Mouse (Mus musculus): ENCODE measurements around the gene Zfp619. TPM values are rescaled to one million over a fixed set of nuclear protein-coding genes. Genes with fewer than 3 reads are reported as not detected.
"Not testable (repeated sequence)": the region's sequence is repeated elsewhere in the genome, so short reads cannot be mapped to it uniquely, and the experiment has no call there.

Zfp619 gene
- under 1 TPM; 0.80 to 0.97 TPM for total RNA-seq (2021)
- long read RNA-seq, experiment 1, full-length matches to known transcripts, result 1 of 1 reads
- long read RNA-seq, experiment 1, partial matches to known transcripts, result 0 of 1 reads
- long read RNA-seq, experiment 1, other reads (novel, unspliced or antisense), result 0 of 1 reads
- long read RNA-seq, experiment 2, full-length matches to known transcripts, result 2 of 2 reads
- long read RNA-seq, experiment 2, partial matches to known transcripts, result 0 of 2 reads
- long read RNA-seq, experiment 2, other reads (novel, unspliced or antisense), result 0 of 2 reads

GRCm38 (mm10) chr7:39517616-39518177, at the start of gene Zfp619:
Gene Zfp619, plus strand, starts transcription at chr7:39517766.
- peak; percentile 93 for DNase-seq (ENCODE audit: low spot score)

DNA sequence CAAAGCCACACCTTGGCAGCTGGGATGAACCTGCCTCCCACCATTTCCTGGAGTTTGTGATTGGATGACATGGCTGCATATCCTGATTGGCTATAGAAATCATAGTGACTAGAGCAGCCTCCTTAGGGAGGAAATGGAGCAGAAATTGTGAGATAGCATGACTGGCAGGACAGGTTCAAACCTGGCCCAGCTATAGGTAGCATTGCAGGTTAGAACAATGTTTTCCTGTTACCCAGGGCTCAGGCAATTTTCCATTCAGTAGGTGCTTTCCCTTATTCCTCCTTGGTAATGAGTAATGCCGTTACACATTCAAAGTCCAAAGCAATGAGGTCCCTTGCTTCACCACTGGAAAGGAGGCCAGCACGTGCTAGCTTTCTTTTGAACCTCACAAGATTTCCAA, 38.6 kb upstream of the Zfp619 start:
- no peak for DNase-seq (ENCODE audit: low spot score)

DNA sequence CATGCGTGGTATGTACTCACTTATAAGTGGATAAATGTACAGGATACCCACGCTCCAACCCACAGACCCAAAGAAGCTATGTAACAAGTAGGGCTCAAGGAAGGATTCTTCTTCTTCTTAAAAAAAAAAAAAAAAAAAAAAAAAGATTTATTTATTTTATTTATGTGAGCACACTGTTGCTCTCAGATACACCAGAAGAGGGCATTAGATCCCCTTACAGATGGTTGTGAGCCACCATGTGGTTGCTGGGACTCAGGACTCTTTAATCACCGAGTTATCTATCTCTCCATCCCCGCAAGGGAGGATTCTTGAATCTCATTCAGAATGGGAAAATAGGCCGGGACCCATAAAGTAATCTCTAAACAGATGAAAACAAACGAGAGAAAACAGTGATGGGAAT, 33.2 kb upstream of the Zfp619 start:
- no peak for DNase-seq (ENCODE audit: low spot score)

DNA sequence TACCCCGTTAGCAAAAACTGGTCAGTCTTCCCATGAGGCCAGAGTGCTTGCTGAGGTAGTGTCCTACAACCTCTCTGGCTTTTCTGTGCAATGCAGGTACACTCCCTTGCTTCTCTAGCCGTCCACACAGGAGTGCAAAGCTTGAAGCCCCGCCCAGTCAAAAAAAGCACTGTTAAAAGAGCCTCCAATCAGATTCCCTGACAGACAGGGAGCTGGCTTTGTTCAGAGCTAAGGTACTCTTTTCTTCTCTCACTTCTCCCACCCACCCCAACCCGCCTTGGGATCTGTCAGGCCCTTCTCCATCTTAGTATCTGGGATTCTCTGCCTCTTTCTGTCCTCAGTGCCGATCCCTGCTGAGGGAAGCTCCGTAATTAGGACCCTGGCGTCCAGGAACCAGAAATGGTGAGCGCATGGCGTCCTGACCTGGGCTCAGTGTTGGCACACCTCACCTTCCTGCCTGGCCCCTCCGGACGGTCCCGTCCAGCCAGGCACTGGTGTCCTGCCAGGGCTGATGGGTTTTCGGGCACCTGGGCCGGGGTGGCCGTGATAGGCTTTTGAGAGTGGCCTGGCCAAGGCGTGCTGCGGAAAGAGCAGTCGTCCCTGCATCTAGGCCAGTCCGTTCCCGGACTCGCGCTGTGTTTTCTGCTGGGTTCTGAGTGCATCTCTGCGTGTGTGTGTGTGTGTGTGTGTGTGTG, 30.3 kb upstream of the Zfp619 start:
- no peak for DNase-seq (ENCODE audit: low spot score)

GRCm38 (mm10) chr7:39487854-39488205, 29.7 kb upstream of the Zfp619 start:
- no peak for DNase-seq (ENCODE audit: low spot score)

DNA sequence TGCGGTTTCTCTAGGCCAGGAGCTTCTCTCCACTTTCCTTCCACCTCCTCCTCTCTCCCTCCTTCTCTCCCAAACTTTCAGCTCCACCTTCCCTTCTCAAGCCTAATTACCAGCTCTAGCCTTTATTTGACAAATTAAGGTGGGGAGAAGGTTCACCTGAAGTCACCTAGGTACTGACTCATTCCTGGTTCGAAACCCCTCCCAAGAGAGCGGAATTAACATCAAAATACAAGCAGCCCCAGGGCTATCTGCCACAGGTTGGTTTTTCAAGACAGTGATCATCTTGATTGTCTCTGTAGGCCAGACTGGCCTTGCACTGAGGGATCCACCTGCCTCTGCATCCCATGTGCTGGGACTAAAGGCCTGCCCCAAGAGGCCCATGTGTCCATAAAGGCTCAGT, 22.9 kb upstream of the Zfp619 start:
- no peak for DNase-seq (ENCODE audit: low spot score)

DNA sequence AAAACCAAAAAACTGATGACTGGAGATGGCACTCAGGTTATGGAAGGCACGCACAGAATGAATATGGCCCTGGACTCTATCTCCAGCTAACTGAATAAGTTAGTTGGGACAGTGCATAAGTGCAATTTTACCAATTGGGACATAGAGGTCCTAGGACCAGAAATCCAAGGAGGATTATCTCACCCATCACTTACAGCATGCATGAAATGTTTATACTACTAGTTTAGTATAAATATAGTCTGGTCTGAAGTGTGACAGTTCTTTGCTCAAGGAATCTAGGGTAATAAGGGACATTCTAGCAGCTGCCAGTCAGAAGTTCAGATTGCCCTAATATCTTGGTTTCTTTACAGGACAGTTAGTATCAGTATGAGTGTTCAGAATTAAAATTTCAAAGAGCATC, 13.5 kb upstream of the Zfp619 start:
- DNase-seq (ENCODE audit: low spot score), result no peak

DNA sequence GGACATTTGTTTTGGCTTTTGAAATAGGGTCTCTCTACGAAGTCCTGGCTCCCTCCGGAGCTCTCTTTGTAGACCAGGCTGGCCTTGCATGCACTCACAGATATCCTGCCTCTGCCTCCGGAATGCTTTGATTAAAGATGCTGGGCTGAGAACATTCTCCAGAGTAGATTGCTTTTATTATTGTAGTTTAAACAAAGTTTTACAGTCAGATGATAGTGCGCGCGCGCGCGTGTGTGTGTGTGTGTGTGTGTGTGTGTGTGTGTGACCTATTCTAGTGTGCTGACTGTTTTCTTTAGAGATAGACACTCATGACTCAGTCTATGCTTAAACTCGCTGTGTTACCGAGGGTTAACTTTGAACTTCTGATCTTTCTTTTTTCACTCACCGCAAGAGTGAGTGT, 796 bp downstream of the Zfp619 start:
- peak; percentile 7 for DNase-seq (ENCODE audit: low spot score)

DNA sequence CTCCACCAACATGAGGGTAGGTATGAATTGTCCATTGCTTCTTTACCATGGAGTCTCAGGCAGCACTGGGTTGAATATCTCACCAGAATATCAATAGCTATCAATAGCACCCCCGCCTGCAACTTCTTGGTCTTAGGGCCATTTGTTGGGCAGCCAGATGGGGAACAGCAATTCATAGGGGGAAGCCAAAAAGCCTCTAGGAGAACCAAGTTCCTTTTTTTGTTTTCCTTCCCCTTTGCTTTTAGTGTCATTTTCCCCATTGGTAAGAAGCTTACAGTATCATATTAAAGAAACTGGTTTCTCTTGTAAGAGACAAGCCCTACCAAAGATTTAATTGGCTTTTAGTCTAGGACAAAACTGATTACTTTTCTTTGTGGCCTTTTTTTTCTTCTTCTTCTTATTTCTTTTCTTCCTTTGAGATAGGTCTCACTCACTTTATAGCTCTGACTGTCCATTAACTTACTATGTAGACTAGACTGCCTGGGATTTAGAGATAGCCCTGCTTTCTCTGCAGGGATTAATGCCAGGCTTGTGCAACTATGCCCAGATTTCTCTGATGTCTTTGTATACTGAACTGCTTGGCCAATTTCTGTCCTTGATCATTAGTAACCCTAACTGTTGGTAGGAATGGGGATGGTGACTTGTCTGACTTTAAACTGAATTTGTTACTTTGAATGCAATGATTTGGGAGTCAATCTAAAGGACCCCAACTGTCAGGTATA, 6.3 kb downstream of the Zfp619 start:
- no peak for DNase-seq (ENCODE audit: low spot score)

DNA sequence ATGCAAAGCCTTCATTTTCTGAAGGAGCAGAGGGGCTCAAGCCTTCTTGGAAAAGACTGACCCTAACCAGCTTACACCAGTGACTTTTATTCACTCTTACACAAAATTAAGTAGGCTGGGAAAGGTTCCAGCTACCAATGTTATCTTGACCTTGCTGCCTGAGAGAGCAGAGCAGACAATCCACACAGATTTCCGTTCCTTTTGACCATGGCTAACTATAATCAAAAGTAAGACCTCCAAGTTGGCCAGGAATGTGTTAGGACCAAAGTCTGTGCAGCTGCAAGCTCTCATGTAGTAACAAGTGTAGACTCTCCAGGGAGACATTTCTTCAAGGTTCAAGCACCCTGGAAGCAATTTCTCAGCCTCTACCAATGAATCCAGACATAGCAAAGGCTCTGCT, 25.6 kb downstream of the Zfp619 start:
- no peak for DNase-seq (ENCODE audit: low spot score)

GRCm38 (mm10) chr7:39544242-39545111, 26.9 kb downstream of the Zfp619 start:
- peak; percentile 82 for DNase-seq (ENCODE audit: low spot score)

DNA sequence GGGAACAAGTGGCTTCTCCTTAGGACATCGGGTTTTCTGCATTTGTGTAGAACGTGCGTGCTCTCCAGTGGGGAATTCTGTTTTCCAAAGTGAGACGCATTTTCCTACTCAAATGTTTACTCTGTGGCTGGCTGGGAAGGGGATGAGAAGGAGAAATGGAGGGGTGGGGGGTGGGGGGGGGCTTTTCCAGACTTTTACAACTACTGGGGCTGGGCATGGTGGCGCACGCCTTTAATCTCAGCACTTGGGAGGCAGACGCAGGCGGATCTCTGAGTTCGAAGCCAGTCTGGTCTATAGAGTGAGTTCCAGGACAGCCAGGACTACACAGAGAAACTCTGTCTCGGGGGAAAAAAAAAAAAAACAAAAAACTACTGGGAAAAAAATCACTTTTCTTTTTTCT, 27.6 kb downstream of the Zfp619 start:
- no peak for DNase-seq (ENCODE audit: low spot score)

DNA sequence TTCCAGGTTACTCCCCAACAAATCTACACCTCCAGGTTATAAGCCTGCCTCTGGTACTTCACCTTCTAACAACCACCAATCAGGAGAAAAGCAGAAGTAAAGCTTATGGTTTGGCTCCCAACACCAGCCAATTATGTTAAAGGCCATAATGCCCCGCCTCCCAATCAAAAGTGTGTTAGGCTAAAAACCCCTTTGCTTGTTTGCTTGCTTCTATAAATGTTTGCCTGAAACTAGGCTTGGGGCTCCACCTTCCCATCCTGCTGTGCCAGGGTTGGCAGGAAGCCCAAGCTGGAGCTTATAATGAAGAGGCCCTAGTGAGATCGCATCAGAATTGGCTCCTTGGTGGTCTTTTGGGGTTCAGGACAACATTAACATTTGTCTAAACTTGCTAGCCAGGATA, 31.8 kb downstream of the Zfp619 start:
- no peak for DNase-seq (ENCODE audit: low spot score)

- peak; percentile 95 for DNase-seq (ENCODE audit: low spot score)
These were observed 34.7 kb downstream of the Zfp619 start for GRCm38 (mm10) chr7:39551976-39552891.

DNA sequence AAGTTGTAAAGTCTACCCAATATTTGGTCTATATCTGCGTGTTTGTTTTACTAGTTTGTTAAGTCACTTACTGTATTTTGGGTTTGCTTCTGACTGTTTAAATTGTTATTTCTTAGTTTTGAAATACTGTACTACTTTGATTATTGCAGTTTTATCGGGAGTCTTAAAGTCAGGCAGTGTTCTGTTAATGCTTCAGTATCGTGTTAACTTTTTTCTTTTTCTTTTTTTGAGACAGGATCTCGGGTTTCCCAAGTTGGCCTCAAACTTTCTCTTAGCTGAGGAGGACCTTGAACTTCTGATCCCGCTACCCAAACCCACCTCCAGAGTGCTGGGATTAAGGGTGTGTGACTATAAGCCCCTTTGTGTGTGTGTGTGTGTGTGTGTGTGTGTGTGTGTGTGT, 35.4 kb downstream of the Zfp619 start:
- DNase-seq (ENCODE audit: low spot score), result no peak

GRCm38 (mm10) chr7:39553871-39554270, 36.3 kb downstream of the Zfp619 start:
- no peak for DNase-seq (ENCODE audit: low spot score)

- DNase-seq (ENCODE audit: low spot score), result no peak
These were observed 62.5 kb downstream of the Zfp619 start for GRCm38 (mm10) chr7:39580066-39580465.

DNA sequence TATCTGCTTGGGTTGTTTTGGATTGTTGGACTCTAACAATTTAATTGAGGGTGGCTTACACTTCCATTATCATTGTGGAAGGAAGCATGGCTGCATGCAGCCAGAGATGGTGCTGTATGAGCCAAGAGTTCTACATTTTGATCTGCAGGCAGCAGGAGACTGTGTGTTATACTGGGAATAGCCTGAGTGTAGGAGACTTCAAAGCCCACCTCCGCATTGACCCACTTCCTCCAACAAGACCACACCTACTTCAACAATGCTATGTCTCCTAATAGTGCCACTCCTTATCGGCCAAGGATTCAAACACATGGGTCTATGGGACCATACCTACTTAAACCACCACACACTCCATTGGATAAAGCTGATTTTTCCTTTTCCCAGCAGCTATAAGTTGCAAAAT, 63.0 kb downstream of the Zfp619 start:
- no peak for DNase-seq (ENCODE audit: low spot score)

DNA sequence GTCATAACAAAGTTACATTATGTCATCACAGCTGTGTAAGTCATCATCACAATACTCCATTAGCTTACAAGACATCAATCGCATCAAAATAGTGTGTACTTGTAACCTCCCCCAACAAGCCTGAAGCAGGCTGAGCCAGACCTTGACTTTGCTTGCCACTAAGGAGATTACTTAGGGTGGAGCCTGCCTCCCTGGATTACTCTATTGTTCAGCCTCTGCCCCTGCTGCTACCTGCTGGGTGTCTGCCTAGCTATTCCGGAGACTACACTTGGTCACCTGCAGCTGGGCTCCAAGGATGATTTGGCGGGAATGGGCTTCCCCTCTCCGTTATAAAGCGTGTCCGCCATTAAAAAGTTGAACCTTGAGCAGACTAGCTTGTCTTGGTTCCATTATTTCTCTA, 69.3 kb downstream of the Zfp619 start:
- not testable (repeated sequence) for DNase-seq (ENCODE audit: low spot score)

GRCm38 (mm10) chr7:39588037-39588436, 70.5 kb downstream of the Zfp619 start:
- no peak for DNase-seq (ENCODE audit: low spot score)

Measured in gastrocnemius, adult 18-20 months (tissue).